Mouse (Mus musculus) forebrain, embryonic 13.5 days (tissue): ENCODE measurements around the gene Rab19. TPM values are rescaled to one million over a fixed set of nuclear protein-coding genes. Genes with fewer than 3 reads are reported as not detected.

Experiments
- ATAC-seq: fragments of 200-750 bp; cut with Nextera tagmentation; 2 replicates; pipeline ENCODE4 v1.8.0; 2017
- H3K27ac ChIP-seq: fragments of 300-500 bp; sonication (generic); 2 replicates; pipeline ENCODE4 v1.5.1; 2015; ENCODE audit warnings: inconsistent platforms, mild to moderate bottlenecking, moderate library complexity
- H3K27me3 ChIP-seq: fragments of 300-500 bp; sonication (generic); 2 replicates; pipeline ENCODE4 v1.6.1; 2015; ENCODE audit warnings: mild to moderate bottlenecking, inconsistent platforms
- H3K36me3 ChIP-seq: fragments of 300-500 bp; sonication (generic); 2 replicates; pipeline ENCODE4 v1.6.1; 2015; ENCODE audit warnings: mild to moderate bottlenecking, inconsistent platforms; ENCODE audit not compliant: poor library complexity, severe bottlenecking
- H3K4me1 ChIP-seq: fragments of 300-500 bp; sonication (generic); 2 replicates; pipeline ENCODE4 v1.6.1; 2015; ENCODE audit warnings: inconsistent platforms
- H3K4me2 ChIP-seq: fragments of 300-500 bp; sonication (generic); 2 replicates; pipeline ENCODE4 v1.6.1; 2015; ENCODE audit warnings: inconsistent platforms, mild to moderate bottlenecking, moderate library complexity
- H3K4me3 ChIP-seq: fragments of 300-500 bp; sonication (generic); 2 replicates; pipeline ENCODE4 v1.5.1; 2015; ENCODE audit warnings: mild to moderate bottlenecking, inconsistent platforms
- H3K9ac ChIP-seq: fragments of 300-500 bp; sonication (generic); 2 replicates; pipeline ENCODE4 v1.6.1; 2015; ENCODE audit warnings: mild to moderate bottlenecking, inconsistent platforms
- H3K9me3 ChIP-seq: fragments of 300-500 bp; sonication (generic); replicated peaks from 2 replicates; pipeline ENCODE4 v1.6.1; 2016; ENCODE audit warnings: inconsistent platforms
- WGBS: fragments of 180-500 bp; shearing (Covaris S2); methylation state at CpG from one replicate; pipeline ENCODE4 v1.1.7; 2015; 5-methylcytosine and 5-hydroxymethylcytosine counted together
- polyA plus RNA-seq: library from polyadenylated mRNA; unstranded; fragments of >200 nt; fragmentation: Nextera tagmentation; extraction: Ambion mirVana; gene quantifications from 2 replicates; pipeline ENCODE4 v1.2.1, GENCODE M21; 2015

The Rab19 gene
- polyA plus RNA-seq, 1 experiment from 2014 or later, result 0.31 TPM

DNA sequence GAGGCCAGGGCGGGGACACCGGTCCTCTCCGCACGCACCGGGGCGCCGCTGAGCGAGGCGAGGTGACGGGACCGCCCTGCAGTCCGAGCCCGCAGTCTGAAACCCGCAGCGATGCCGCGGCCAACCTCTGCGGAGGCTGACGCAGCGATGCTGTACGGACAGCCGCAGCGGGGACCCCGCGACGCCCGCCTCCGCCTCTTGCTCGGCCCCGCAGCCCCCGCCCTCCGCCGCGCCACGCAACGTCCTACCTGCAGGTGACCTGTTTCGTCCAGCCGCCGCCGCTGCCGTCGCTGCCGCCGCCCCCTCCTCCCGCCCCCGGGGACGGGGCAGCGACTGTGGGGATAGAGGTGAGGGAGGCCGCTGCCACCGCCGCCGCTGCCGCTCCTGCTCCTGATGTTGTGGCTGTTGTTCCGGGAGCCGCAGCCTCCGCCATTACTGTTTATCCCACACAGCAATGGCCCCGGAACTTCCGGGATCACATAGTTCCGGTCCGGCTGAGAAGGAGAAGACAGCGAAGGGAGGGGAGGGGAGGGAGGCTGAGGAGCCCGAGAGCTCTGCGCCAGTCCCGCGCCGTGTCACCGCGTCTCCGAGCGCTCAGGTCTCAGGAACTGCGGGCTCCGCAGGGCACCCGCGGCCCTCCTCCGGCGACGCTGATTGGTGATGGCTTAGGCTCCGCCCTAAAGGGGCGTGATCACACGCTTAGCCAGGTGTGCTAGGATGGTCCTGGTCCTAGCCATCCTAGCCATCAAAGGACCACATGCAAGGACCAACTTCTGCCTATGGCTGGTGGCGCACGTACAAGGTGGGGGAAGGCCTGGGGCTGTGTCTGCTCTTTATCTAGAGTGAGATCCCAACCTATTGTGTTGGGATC is 39.1 kb downstream of the Rab19 start, which contains the start of gene Mkrn1:
Gene Mkrn1, minus strand, starts transcription at position 612 of the 871 bp plus-strand sequence.
- 0% methylated on average over 63 of the region's 82 CpGs for WGBS
- no peaks in the 10 kb centered on the region for H3K27me3 ChIP-seq
- H3K4me1 ChIP-seq, result peaks cover 16% of the 10 kb centered on the region
- ATAC-seq, result peak; percentile 96
- peak within 1 kb of the TSS; percentile 77 for H3K4me3 ChIP-seq
- H3K9ac ChIP-seq, result peak within 1 kb of the TSS; percentile 94
- H3K36me3 ChIP-seq, result no peaks in the 10 kb centered on the region
- H3K27ac ChIP-seq, result peak within 1 kb of the TSS; percentile 93
- H3K4me2 ChIP-seq, result peak within 1 kb of the TSS; percentile 73
- H3K9me3 ChIP-seq, result no peaks in the 10 kb centered on the region

DNA sequence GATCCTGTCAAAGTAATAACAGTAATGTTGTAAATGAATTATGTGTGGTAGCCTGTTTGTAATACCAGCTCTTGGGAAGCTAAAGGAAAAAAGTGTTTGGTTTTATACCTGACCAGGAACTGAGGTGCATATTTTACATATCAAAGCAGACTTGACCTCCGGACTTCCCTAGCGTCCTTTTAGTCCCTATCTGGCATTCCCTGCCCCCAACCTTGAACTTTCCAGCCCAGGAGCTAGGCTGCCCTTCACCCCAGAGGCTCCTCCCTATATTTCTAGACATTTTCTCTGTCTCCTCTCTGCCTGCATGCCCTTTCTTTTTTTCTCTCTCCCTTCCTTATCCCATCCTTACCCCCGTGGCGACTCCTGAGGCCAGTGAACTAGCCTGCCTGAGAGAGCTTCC is 39.9 kb downstream of the Rab19 start:
- ATAC-seq, result no peak
- H3K4me2 ChIP-seq, result peak overlapping the region; percentile 73
- peaks cover 16% of the 10 kb centered on the region for H3K4me1 ChIP-seq
- H3K9me3 ChIP-seq, result no peaks in the 10 kb centered on the region
- no peaks in the 10 kb centered on the region for H3K27me3 ChIP-seq
- WGBS, result 45% methylated on average over 4 of the region's 4 CpGs
- no peaks in the 10 kb centered on the region for H3K36me3 ChIP-seq
- no peak overlapping the region for H3K9ac ChIP-seq
- H3K27ac ChIP-seq, result no peak overlapping the region
- H3K4me3 ChIP-seq, result peak overlapping the region; percentile 77

DNA sequence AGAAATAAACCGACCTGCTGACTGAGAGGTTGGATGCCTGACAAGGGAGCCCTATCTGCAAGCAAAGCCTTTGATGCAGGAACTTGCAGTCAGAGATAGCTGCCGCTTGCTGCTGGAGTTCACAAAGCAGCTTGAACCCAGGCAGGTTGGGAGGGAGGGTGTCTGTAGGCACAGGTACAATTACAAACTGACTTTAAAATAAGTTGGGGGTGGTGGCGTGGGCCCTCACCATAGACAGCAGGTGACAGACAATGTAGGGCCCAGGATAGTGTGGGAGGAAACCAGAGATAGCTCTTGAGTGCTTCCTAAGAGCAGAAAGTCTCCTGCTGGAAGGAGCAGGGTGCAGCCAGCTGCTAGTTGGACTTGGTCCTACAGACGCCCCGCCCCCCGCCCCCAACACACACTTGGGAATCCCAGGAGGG is 42.2 kb downstream of the Rab19 start:
- no peak overlapping the region for H3K4me2 ChIP-seq
- H3K9ac ChIP-seq, result no peak overlapping the region
- peaks cover 10% of the 10 kb centered on the region for H3K4me1 ChIP-seq
- no peak for ATAC-seq
- H3K36me3 ChIP-seq, result no peaks in the 10 kb centered on the region
- 77% methylated on average over 6 of the region's 6 CpGs for WGBS
- no peaks in the 10 kb centered on the region for H3K27me3 ChIP-seq
- H3K9me3 ChIP-seq, result no peaks in the 10 kb centered on the region
- H3K4me3 ChIP-seq, result no peak overlapping the region
- H3K27ac ChIP-seq, result no peak overlapping the region

DNA sequence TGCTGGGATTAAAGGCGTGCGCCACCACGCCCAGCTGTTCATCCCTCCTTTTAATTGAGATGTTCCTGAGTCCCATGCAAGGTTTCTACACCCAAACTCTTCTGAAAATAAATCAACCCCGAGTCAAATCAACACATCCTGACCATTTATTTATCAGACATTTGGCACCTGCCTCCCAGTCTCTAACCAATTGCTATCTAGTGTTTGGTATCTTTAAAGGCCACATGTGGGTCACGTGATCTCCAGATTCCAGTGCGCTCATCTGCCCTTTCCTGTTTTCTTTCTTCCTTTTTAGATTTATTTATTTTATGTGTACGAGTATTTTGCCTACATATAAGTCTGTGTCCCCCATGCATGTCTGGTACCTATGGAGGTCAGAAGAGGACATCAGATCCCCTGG is 42.7 kb downstream of the Rab19 start:
- ATAC-seq, result no peak
- H3K4me3 ChIP-seq, result no peak overlapping the region
- no peak overlapping the region for H3K4me2 ChIP-seq
- H3K27ac ChIP-seq, result no peak overlapping the region
- no peak overlapping the region for H3K9ac ChIP-seq
- H3K4me1 ChIP-seq, result peaks cover 6% of the 10 kb centered on the region; the same call in 1 of the 2 replicates
- no peaks in the 10 kb centered on the region for H3K36me3 ChIP-seq
- no peaks in the 10 kb centered on the region for H3K27me3 ChIP-seq
- WGBS, result 94% methylated on average over 7 of the region's 7 CpGs
- H3K9me3 ChIP-seq, result no peaks in the 10 kb centered on the region

DNA sequence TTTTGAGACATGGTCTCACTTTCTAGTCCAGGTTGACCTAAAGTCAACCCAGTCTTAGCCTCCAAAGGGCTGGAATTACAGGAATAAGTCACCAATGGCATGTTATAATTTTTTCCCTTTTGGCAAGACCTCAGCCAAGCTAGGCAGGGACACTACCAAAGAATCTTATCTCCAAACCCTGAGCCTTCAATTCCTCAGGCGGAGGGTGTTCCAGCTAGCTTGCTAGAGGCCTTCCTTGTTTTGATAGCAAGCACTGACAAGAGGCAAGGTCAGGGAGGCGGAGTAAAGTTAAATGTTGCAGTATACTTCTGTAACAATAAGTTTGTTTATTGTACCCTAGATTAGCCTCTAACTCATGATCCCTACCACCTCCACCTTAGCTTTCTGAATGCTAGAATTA is 44.2 kb downstream of the Rab19 start:
- Histone ChIP-seq H3K4me1 (no peaks in the 10 kb centered on the region; the same call in 1 of the 2 replicates), H3K36me3 (no peaks in the 10 kb centered on the region), H3K4me3 (no peak overlapping the region), H3K9ac (no peak overlapping the region), H3K9me3 (no peaks in the 10 kb centered on the region), H3K27me3 (no peaks in the 10 kb centered on the region), H3K4me2 (no peak overlapping the region), H3K27ac (no peak overlapping the region)
- no peak for ATAC-seq
- WGBS, result 92% methylated on average over 2 of the region's 2 CpGs

DNA sequence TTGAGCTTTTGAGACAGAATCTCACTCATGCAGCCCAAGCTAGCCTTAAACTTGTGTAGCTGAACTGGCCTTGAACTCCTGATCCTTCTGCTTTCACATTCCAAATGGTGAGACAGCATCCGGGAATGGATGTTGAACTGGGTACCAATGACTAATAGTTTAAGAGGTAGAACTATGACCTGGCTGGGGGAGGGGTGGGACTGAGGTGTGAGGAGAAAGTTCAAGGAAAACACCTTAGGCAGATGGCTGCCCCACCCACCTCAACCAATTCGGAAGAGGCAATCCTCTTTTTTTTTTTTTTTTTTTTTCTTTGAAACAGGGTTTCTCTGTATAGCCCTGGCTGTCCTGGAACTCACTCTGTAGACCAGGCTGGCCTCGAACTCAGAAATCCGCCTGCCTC is 45.8 kb downstream of the Rab19 start:
- H3K4me3 ChIP-seq, result no peak overlapping the region
- no peak overlapping the region for H3K4me2 ChIP-seq
- no peaks in the 10 kb centered on the region for H3K4me1 ChIP-seq
- H3K36me3 ChIP-seq, result no peaks in the 10 kb centered on the region
- H3K27me3 ChIP-seq, result no peaks in the 10 kb centered on the region
- no peak overlapping the region for H3K27ac ChIP-seq
- no peaks in the 10 kb centered on the region for H3K9me3 ChIP-seq
- WGBS, result 88% methylated on average over 4 of the region's 4 CpGs
- no peak for ATAC-seq
- H3K9ac ChIP-seq, result no peak overlapping the region

DNA sequence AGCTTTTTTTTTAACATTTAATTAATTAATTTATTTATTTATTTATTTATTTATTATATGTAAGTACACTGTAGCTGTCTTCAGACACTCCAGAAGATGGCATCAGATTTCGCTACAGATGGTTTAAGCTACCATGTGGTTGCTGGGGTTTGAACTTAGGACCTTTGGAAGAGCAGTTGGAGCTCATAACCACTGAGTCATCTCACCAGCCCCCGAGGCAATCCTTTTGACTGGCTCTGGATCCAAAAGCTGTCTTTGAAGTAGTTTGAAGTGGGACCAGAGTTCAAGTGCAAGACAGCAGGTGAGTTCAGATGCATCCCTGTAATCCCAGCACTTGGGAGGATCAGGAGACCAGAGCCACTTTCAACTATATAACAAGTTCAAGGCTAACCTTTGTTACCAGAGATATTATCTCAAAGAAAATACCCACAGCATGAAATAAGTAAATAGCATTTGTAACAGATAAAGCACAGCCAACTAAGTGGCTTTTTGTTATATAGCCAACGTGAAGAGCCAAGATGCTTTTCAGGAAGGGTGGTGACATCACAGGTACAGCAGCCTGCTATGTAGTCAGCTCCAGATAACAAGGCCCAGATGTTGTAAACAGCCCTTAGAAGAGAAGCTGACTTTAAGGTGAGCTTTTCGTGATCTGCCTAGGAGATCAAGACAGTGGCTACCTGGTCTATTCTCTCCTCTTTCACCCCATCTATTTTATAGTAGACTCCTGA is 46.5 kb downstream of the Rab19 start:
- Histone ChIP-seq H3K4me2 (no peak overlapping the region), H3K4me1 (no peaks in the 10 kb centered on the region), H3K4me3 (no peak overlapping the region), H3K36me3 (no peaks in the 10 kb centered on the region), H3K9ac (no peak overlapping the region), H3K27ac (no peak overlapping the region), H3K9me3 (no peaks in the 10 kb centered on the region), H3K27me3 (no peaks in the 10 kb centered on the region)
- ATAC-seq, result no peak
- WGBS, result 80% methylated on average over 4 of the region's 4 CpGs

DNA sequence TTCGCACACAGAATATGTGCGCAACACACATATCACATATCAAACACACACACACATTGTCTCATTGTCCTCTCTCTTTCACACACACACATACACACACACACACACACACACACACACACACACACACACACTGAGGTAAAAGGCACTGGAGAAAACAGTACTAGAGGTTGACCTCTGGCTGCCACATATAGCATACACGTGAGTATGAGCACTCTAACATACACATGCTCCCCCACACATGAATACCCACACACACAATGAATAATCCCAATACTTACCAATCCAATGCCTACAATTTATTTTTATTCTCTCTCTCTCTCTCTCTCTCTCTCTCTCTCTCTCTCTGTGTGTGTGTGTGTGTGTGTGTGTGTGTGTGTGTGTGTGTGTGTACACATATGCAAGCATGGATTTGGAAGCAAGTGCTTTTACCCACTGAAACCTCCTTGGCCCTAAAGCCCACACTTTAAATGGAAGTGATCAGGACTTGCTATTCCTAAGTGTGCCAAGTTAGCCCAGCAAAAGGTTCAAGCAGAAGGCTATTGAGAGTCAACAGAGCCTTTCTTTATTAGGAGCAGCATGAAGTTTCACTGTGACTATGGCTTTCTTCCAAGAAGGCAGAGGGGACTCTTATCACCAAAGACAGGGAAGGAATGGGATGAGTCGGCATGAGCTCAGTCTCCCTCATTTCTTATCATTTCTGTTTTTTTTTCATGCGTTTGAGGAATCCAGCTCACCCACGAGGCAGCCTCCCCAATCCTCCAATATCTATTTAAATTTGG is 48.2 kb downstream of the Rab19 start:
- H3K4me3 ChIP-seq, result no peak overlapping the region

DNA sequence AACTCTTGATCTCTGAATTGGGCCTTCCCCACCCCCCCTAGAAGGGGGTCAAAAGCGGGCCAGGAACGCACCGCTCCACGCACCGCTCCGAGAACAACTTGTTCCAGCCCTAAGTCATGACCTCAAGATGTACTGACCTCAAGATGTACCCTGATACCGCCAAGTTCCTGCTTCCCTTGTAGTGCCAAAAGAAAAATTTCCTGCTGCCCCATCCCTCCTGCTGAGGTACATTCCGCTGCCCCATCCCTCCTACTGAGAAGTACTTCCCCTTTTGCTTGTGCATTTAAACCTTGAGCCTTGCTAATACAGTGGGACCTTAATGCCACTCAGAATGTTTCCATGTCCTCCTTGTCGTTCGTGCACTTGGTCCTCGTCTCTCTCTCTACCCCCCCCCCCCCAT is 49.7 kb downstream of the Rab19 start:
- no peaks in the 10 kb centered on the region for H3K4me1 ChIP-seq
- ATAC-seq, result no peak
- 74% methylated on average over 11 of the region's 11 CpGs for WGBS

More for the DNA sequence above, 48.2 kb downstream of the Rab19 start:
- no peak overlapping the region for H3K9ac ChIP-seq
- H3K4me2 ChIP-seq, result no peak overlapping the region
- no peaks in the 10 kb centered on the region for H3K4me1 ChIP-seq
- no peaks in the 10 kb centered on the region for H3K27me3 ChIP-seq
- 76% methylated on average over 6 of the region's 6 CpGs for WGBS
- H3K9me3 ChIP-seq, result no peaks in the 10 kb centered on the region
- no peaks in the 10 kb centered on the region for H3K36me3 ChIP-seq
- no peak overlapping the region for H3K27ac ChIP-seq
- no peak for ATAC-seq

DNA sequence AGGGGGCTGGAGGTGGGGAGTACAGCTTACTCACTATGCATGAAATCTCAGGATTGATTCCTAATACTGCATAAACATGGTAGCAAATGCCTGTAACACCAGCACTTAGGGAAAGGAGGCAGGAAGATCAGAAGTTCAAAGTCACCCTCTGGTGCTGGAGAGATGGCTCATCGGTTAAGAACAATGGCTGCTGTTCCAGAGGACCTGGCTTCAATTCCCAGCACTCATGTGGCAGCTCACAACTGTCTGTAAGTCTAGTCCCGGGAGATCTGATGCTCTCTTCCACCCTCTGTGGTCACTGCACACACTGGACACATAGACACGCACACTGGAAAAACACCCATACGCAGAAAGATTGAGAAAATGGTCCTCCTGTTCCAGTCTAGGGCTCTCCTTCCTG is 52.2 kb downstream of the Rab19 start:
- Histone ChIP-seq H3K36me3 (no peaks in the 10 kb centered on the region), H3K9me3 (no peaks in the 10 kb centered on the region), H3K9ac (no peak overlapping the region), H3K27ac (no peak overlapping the region), H3K4me1 (no peaks in the 10 kb centered on the region), H3K4me3 (no peak overlapping the region), H3K27me3 (no peaks in the 10 kb centered on the region), H3K4me2 (no peak overlapping the region)
- no peak for ATAC-seq
- 85% methylated on average over 4 of the region's 4 CpGs for WGBS

More for the DNA sequence above, 49.7 kb downstream of the Rab19 start:
- Histone ChIP-seq H3K4me3 (no peak overlapping the region), H3K4me2 (no peak overlapping the region), H3K9ac (no peak overlapping the region), H3K9me3 (no peaks in the 10 kb centered on the region), H3K27me3 (no peaks in the 10 kb centered on the region), H3K36me3 (no peaks in the 10 kb centered on the region), H3K27ac (no peak overlapping the region)

DNA sequence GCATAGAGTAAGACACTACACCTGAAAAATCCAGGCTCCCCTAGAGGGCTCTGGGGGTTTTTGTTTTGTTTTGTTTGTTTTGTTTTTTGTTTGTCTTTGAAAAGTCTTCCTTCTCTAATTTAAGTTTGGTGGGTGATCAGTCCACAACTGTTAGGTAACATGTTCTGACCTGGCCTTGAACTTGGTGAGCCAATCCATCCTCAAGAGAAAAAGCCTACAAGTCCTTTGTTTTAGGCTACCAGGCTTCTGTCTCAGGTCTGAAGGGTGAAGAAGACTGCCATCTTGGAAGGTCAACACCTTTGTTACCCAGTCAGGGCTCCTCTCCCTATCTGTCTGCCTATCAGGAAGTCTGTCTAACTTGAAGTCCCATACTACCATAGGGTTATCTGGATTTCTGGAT is 52.7 kb downstream of the Rab19 start:
- no peaks in the 10 kb centered on the region for H3K9me3 ChIP-seq
- no peak overlapping the region for H3K4me3 ChIP-seq
- no peak overlapping the region for H3K4me2 ChIP-seq
- ATAC-seq, result no peak
- H3K27ac ChIP-seq, result no peak overlapping the region
- no peaks in the 10 kb centered on the region for H3K4me1 ChIP-seq
- no peaks in the 10 kb centered on the region for H3K27me3 ChIP-seq
- no peaks in the 10 kb centered on the region for H3K36me3 ChIP-seq
- no peak overlapping the region for H3K9ac ChIP-seq
